In genomic region chr19:28333007-28333766, GRCm38 (mm10) we compare ENCODE assay signal across 13 mouse cellular contexts.
DNase-seq lines count a peak whose midpoint lies in the region; ATAC-seq and TF ChIP-seq lines count a peak whose summit lies in the region.
"Had no signal": no experiment of that assay in that cellular context is flagged by ENCODE, and none has a peak within 500 bp of the region (broad histone marks: within the 10 kb centered on the region; RNA-seq: fewer than 3 reads in every experiment).

No protein-coding gene starts in this region.

- no peak for DNase-seq in hindbrain, embryonic 10.5 days (ENCODE audit: low spot score)
- DNase-seq in embryonic facial prominence, embryonic 10.5 days (ENCODE audit: low spot score): no peak
- DNase-seq in forebrain, postnatal 0 days: no peak
- no peak for DNase-seq in midbrain, postnatal 0 days (ENCODE audit: low spot score)
- no peak for DNase-seq in spleen, postnatal 36 days (ENCODE audit: low spot score in 2 of 2)
- DNase-seq in yolk sac, embryonic 10.5 days (ENCODE audit: low spot score): no peak
- DNase-seq in adrenal gland, adult 2 months: no peak
- DNase-seq: cerebellum, adult 18-20 months had no signal

- peaks cover 56% of the 10 kb centered on the region for H3K4me1 ChIP-seq in hindbrain, embryonic 10.5 days (replicated peaks)
- H3K4me1 ChIP-seq in hindbrain, embryonic 12.5 days: peaks cover 34% of the 10 kb centered on the region
- H3K4me1 ChIP-seq in embryonic facial prominence, embryonic 10.5 days: peaks cover 45% of the 10 kb centered on the region
- H3K4me1 ChIP-seq in forebrain, postnatal 0 days (ENCODE audit: insufficient read depth): peaks cover 3% of the 10 kb centered on the region; the same call in 1 of the 2 replicates
- 0 out of 2 replicates have a peak, but pooled peaks cover 6% of the 10 kb centered on the region for H3K4me1 ChIP-seq in midbrain, postnatal 0 days (ENCODE audit: insufficient read depth, low read length)

- H3K36me3 ChIP-seq in hindbrain, embryonic 10.5 days: no peaks in the 10 kb centered on the region
- H3K36me3 ChIP-seq in hindbrain, embryonic 12.5 days: no peaks in the 10 kb centered on the region
- H3K36me3 ChIP-seq in embryonic facial prominence, embryonic 10.5 days (replicated peaks): no peaks in the 10 kb centered on the region
- no peaks in the 10 kb centered on the region for H3K36me3 ChIP-seq in forebrain, postnatal 0 days (ENCODE audit: insufficient read depth)
- H3K36me3 ChIP-seq in midbrain, postnatal 0 days (ENCODE audit: insufficient read depth, low read length): no peaks in the 10 kb centered on the region
- H3K36me3 ChIP-seq: embryonic facial prominence, embryonic 12.5 days; heart, embryonic 10.5 days had no signal

- no peak overlapping the region for H3K4me2 ChIP-seq in hindbrain, embryonic 12.5 days (replicated peaks)
- no peak overlapping the region for H3K4me2 ChIP-seq in forebrain, postnatal 0 days (ENCODE audit: low read depth)
- H3K4me2 ChIP-seq in midbrain, postnatal 0 days (ENCODE audit: low read depth, low read length, poor library complexity, severe bottlenecking): no peak overlapping the region
- H3K4me2 ChIP-seq: embryonic facial prominence, embryonic 12.5 days had no signal

- no peak overlapping the region for H3K4me3 ChIP-seq in hindbrain, embryonic 10.5 days
- no peak overlapping the region for H3K4me3 ChIP-seq in hindbrain, embryonic 12.5 days
- no peak overlapping the region for H3K4me3 ChIP-seq in embryonic facial prominence, embryonic 10.5 days
- H3K4me3 ChIP-seq in forebrain, postnatal 0 days (ENCODE audit: low read depth, low read length): no peak overlapping the region
- no peak overlapping the region for H3K4me3 ChIP-seq in midbrain, postnatal 0 days (ENCODE audit: low read depth, low read length)
- H3K4me3 ChIP-seq: embryonic facial prominence, embryonic 12.5 days; heart, embryonic 10.5 days; myocyte had no signal

- no peak for ATAC-seq in hindbrain, embryonic 12.5 days (ENCODE audit: low FRiP score)
- peak; percentile 69 for ATAC-seq in forebrain, postnatal 0 days
- no peak for ATAC-seq in midbrain, postnatal 0 days (ENCODE audit: low FRiP score)

- peaks cover 6% of the 10 kb centered on the region; the same call in 1 of the 2 replicates for H3K27me3 ChIP-seq in hindbrain, embryonic 10.5 days (ENCODE audit: insufficient read depth, poor library complexity, severe bottlenecking)
- no peaks in the 10 kb centered on the region; the same call in 1 of the 2 replicates for H3K27me3 ChIP-seq in hindbrain, embryonic 12.5 days
- no peaks in the 10 kb centered on the region; the same call in 1 of the 2 replicates for H3K27me3 ChIP-seq in embryonic facial prominence, embryonic 10.5 days (replicated peaks; ENCODE audit: low read depth, poor library complexity, severe bottlenecking)
- H3K27me3 ChIP-seq in forebrain, postnatal 0 days (ENCODE audit: insufficient read depth, low read length): no peaks in the 10 kb centered on the region
- no peaks in the 10 kb centered on the region for H3K27me3 ChIP-seq in midbrain, postnatal 0 days (ENCODE audit: insufficient read depth, low read length)
- H3K27me3 ChIP-seq: embryonic facial prominence, embryonic 12.5 days had no signal

- H3K9ac ChIP-seq in hindbrain, embryonic 12.5 days: no peak overlapping the region
- H3K9ac ChIP-seq in forebrain, postnatal 0 days: no peak overlapping the region
- no peak overlapping the region for H3K9ac ChIP-seq in midbrain, postnatal 0 days (replicated peaks; ENCODE audit: low read length, poor library complexity, severe bottlenecking)
- H3K9ac ChIP-seq: embryonic facial prominence, embryonic 12.5 days had no signal

- no peak for TF ChIP-seq CTCF in forebrain, postnatal 0 days (IDR thresholded peaks at IDR 0.05; ENCODE audit: low read depth)
- no peak for TF ChIP-seq CTCF in midbrain, postnatal 0 days (IDR thresholded peaks at IDR 0.05)

- H3K27ac ChIP-seq in hindbrain, embryonic 10.5 days: peak overlapping the region; percentile 64
- no peak overlapping the region for H3K27ac ChIP-seq in hindbrain, embryonic 12.5 days
- 0 out of 2 replicates have a peak overlapping the region, but pooled peaks have one; percentile 14 for H3K27ac ChIP-seq in embryonic facial prominence, embryonic 10.5 days (replicated peaks)
- no peak overlapping the region for H3K27ac ChIP-seq in forebrain, postnatal 0 days (ENCODE audit: low read depth, low read length)
- H3K27ac ChIP-seq in midbrain, postnatal 0 days (ENCODE audit: low read depth, low read length): peak overlapping the region; percentile 38; the same call in 1 of the 2 replicates
- H3K27ac ChIP-seq: embryonic facial prominence, embryonic 12.5 days; heart, embryonic 10.5 days; macrophage had no signal

- 36% methylated on average over 11 of the region's 11 CpGs for WGBS in hindbrain, embryonic 10.5 days
- 40% methylated on average over 11 of the region's 11 CpGs for WGBS in hindbrain, embryonic 12.5 days
- 39% methylated on average over 11 of the region's 11 CpGs for WGBS in embryonic facial prominence, embryonic 10.5 days
- 18% methylated on average over 11 of the region's 11 CpGs for WGBS in forebrain, postnatal 0 days
- 26% methylated on average over 11 of the region's 11 CpGs for WGBS in midbrain, postnatal 0 days

- no peaks in the 10 kb centered on the region for H3K9me3 ChIP-seq in hindbrain, embryonic 10.5 days
- H3K9me3 ChIP-seq in hindbrain, embryonic 12.5 days (replicated peaks): no peaks in the 10 kb centered on the region
- no peaks in the 10 kb centered on the region for H3K9me3 ChIP-seq in embryonic facial prominence, embryonic 10.5 days
- H3K9me3 ChIP-seq in forebrain, postnatal 0 days (ENCODE audit: low read length): no peaks in the 10 kb centered on the region
- no peaks in the 10 kb centered on the region for H3K9me3 ChIP-seq in midbrain, postnatal 0 days (ENCODE audit: low read length)
- H3K9me3 ChIP-seq: embryonic facial prominence, embryonic 12.5 days; heart, embryonic 10.5 days had no signal

Comparison
In these comparisons a context has a peak if more than half of its experiments do, and no peak if none do; other contexts are left out.
1. H3K27ac ChIP-seq: peak in hindbrain, embryonic 10.5 days (single experiment), embryonic facial prominence, embryonic 10.5 days (single experiment) and midbrain, postnatal 0 days (single experiment); none in hindbrain, embryonic 12.5 days (single experiment) and forebrain, postnatal 0 days (single experiment).